Mouse (Mus musculus): ENCODE measurements around the gene Fam166a.

Fam166a gene

GRCm38 (mm10) chr2:25223681-25224491 is 5.3 kb downstream of the Fam166a start:
- no peak for DNase-seq (ENCODE audit: low spot score)

GRCm38 (mm10) chr2:25224492-25224765 is 5.9 kb downstream of the Fam166a start, which contains the start of gene Tubb4b:
TSS of gene Tubb4b (minus strand) at chr2:25224702.
- DNase-seq (ENCODE audit: low spot score), result no peak

GRCm38 (mm10) chr2:25224766-25225752 is 6.5 kb downstream of the Fam166a start:
- peak; percentile 99 for DNase-seq (ENCODE audit: low spot score)

- no peak for DNase-seq (ENCODE audit: low spot score)
Observed at GRCm38 (mm10) chr2:25225811-25226379, 7.3 kb downstream of the Fam166a start.

GRCm38 (mm10) chr2:25226864-25227263 is 8.3 kb downstream of the Fam166a start:
- no peak for DNase-seq (ENCODE audit: low spot score)

- DNase-seq (ENCODE audit: low spot score), result no peak
Observed at GRCm38 (mm10) chr2:25227406-25227805, 8.9 kb downstream of the Fam166a start.

- peak; percentile 93 for DNase-seq (ENCODE audit: low spot score)
Observed at GRCm38 (mm10) chr2:25228431-25228889, 9.9 kb downstream of the Fam166a start.

GRCm38 (mm10) chr2:25228995-25229530 is 10.5 kb downstream of the Fam166a start:
- DNase-seq (ENCODE audit: low spot score), result no peak

- no peak for DNase-seq (ENCODE audit: low spot score)
Observed at GRCm38 (mm10) chr2:25229582-25229981, 11.0 kb downstream of the Fam166a start.

- no peak for DNase-seq (ENCODE audit: low spot score)
Observed at GRCm38 (mm10) chr2:25230581-25230980, 12.0 kb downstream of the Fam166a start.

- no peak for DNase-seq (ENCODE audit: low spot score)
Observed at GRCm38 (mm10) chr2:25231038-25231437, 12.5 kb downstream of the Fam166a start.

- DNase-seq (ENCODE audit: low spot score), result no peak
Observed at GRCm38 (mm10) chr2:25233421-25233820, 14.9 kb downstream of the Fam166a start.

- DNase-seq (ENCODE audit: low spot score), result no peak
Observed at GRCm38 (mm10) chr2:25234050-25234449, 15.5 kb downstream of the Fam166a start, which contains the start of gene Slc34a3. TSS of gene Slc34a3 (minus strand) at chr2:25234364.

- no peak for DNase-seq (ENCODE audit: low spot score)
Observed at GRCm38 (mm10) chr2:25234551-25235220, 16.1 kb downstream of the Fam166a start.

GRCm38 (mm10) chr2:25236614-25237013 is 18.1 kb downstream of the Fam166a start, which contains the start of gene Rnf224:
TSS of gene Rnf224 (minus strand) at chr2:25236787.
- DNase-seq (ENCODE audit: low spot score), result no peak

- DNase-seq (ENCODE audit: low spot score), result no peak
Observed at GRCm38 (mm10) chr2:25237522-25237921, 19.0 kb downstream of the Fam166a start.

GRCm38 (mm10) chr2:25238106-25238505 is 19.6 kb downstream of the Fam166a start:
- DNase-seq (ENCODE audit: low spot score), result no peak

- no peak for DNase-seq (ENCODE audit: low spot score)
Observed at GRCm38 (mm10) chr2:25239766-25240165, 21.2 kb downstream of the Fam166a start.

GRCm38 (mm10) chr2:25240310-25240709 is 21.8 kb downstream of the Fam166a start:
- no peak for DNase-seq (ENCODE audit: low spot score)

- DNase-seq (ENCODE audit: low spot score), result peak; percentile 82
Observed at GRCm38 (mm10) chr2:25240723-25241437, 22.3 kb downstream of the Fam166a start.

GRCm38 (mm10) chr2:25241438-25241775 is 22.9 kb downstream of the Fam166a start:
- DNase-seq (ENCODE audit: low spot score), result no peak

Measured in retina, embryonic 14.5 days (tissue).